Mouse (Mus musculus): ENCODE data around the gene Gm20806. TPM values are rescaled to one million over a fixed set of nuclear protein-coding genes. Genes with fewer than 3 reads are reported as not detected.

The Gm20806 gene
- polyA plus RNA-seq (2021; fragmentation: Nextera tagmentation): not detected in 2 replicates
- long read RNA-seq, experiment 1: 0 reads
- long read RNA-seq, experiment 2: 0 reads

GRCm38 (mm10) chrY:78837956-78838355 lies at the start of gene Gm20806:
TSS of gene Gm20806 (minus strand) at chrY:78838056.

